Mouse (Mus musculus) neural tube, embryonic 11.5 days (tissue): ENCODE measurements around the gene Gm11020. TPM values are rescaled to one million over a fixed set of nuclear protein-coding genes. Genes with fewer than 3 reads are reported as not detected.
A peak's percentile ranks its signal among the peaks of the same experiment; 100 is the strongest.

Experiments used
- ATAC-seq: fragments of 200-750 bp; cut with Nextera tagmentation; 2 replicates; pipeline ENCODE4 v1.8.0; 2017; ENCODE audit warnings: moderate number of reproducible peaks, mild to moderate bottlenecking, moderate TSS enrichment, moderate library complexity; ENCODE audit not compliant: insufficient read depth, low FRiP score, low TSS enrichment
- DNase-seq: peaks from one replicate; pipeline ENCODE4 v3.0.0-alpha.2; 2015; ENCODE audit warnings: low spot score
- H3K27ac ChIP-seq: fragments of 300-500 bp; sonication (generic); 2 replicates; pipeline ENCODE4 v1.5.1; 2014; ENCODE audit warnings: low read depth, mild to moderate bottlenecking, low read length
- H3K27me3 ChIP-seq: fragments of 300-500 bp; sonication (generic); 2 replicates; pipeline ENCODE4 v1.6.1; 2014; ENCODE audit warnings: mild to moderate bottlenecking, low read length, mixed read lengths; ENCODE audit not compliant: control insufficient read depth, insufficient read depth
- H3K36me3 ChIP-seq: fragments of 300-500 bp; sonication (generic); 2 replicates; pipeline ENCODE4 v1.6.1; 2014; ENCODE audit warnings: mild to moderate bottlenecking, low read length, moderate library complexity, mixed read lengths; ENCODE audit not compliant: control insufficient read depth, insufficient read depth
- H3K4me1 ChIP-seq: fragments of 300-500 bp; sonication (generic); 2 replicates; pipeline ENCODE4 v1.6.1; 2014; ENCODE audit warnings: low read length, mixed read lengths; ENCODE audit not compliant: control insufficient read depth, insufficient read depth
- H3K4me2 ChIP-seq: fragments of 300-500 bp; sonication (generic); 2 replicates; pipeline ENCODE4 v1.6.1; 2014; ENCODE audit warnings: low read depth, mild to moderate bottlenecking, moderate library complexity
- H3K4me3 ChIP-seq: fragments of 300-500 bp; sonication (generic); 2 replicates; pipeline ENCODE4 v1.5.1; 2014; ENCODE audit warnings: low read depth, low read length
- H3K9ac ChIP-seq: fragments of 300-500 bp; sonication (generic); 2 replicates; pipeline ENCODE4 v1.6.1; 2014; ENCODE audit warnings: mild to moderate bottlenecking, low read length
- H3K9me3 ChIP-seq: fragments of 300-500 bp; sonication (generic); 2 replicates; pipeline ENCODE4 v1.6.1; 2016; ENCODE audit warnings: low read length; ENCODE audit not compliant: control insufficient read depth
- WGBS: fragments of 180-500 bp; shearing (Covaris S2); extraction: QIAGEN DNeasy Blood & Tissue Kit; methylation state at CpG from one replicate; pipeline ENCODE4 v1.1.7; 2014; 5-methylcytosine and 5-hydroxymethylcytosine counted together
- polyA plus RNA-seq: library from polyadenylated mRNA; unstranded; fragments of >200 nt; fragmentation: Nextera tagmentation; extraction: Ambion mirVana; gene quantifications from 2 replicates; pipeline ENCODE4 v1.2.1, GENCODE M21; 2014

Gene Gm11020
- polyA plus RNA-seq, 1 experiment from 2014 or later, result not detected

DNA sequence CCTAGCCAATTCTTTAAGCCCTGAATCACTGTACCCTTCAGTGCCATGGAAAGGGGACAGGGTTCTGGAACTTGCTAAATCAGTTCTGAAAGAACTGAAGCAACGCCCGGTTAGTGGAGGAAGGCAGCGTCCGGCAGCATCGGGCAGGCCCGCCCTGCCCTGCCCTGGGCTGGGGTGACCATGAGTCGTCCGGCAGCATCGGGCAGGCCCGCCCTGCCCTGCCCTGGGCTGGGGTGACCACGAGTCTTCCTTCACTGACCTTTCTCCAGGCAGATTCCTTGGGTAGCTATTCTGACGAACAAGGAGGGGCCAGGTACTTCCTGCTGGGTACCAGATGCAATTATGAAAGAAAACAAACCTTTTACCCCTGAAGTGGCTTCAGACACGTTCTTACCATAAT lies 28.7 kb downstream of the Gm11020 start:
- H3K4me1 ChIP-seq, result no peaks in the 10 kb centered on the region
- H3K27me3 ChIP-seq, result no peaks in the 10 kb centered on the region
- H3K27ac ChIP-seq, result no peak overlapping the region
- H3K4me2 ChIP-seq, result no peak overlapping the region
- H3K9me3 ChIP-seq, result no peaks in the 10 kb centered on the region
- 93% methylated on average over 13 of the region's 13 CpGs for WGBS
- H3K9ac ChIP-seq, result no peak overlapping the region
- DNase-seq (no peak), ATAC-seq (no peak)
- no peaks in the 10 kb centered on the region for H3K36me3 ChIP-seq
- H3K4me3 ChIP-seq, result no peak overlapping the region

DNA sequence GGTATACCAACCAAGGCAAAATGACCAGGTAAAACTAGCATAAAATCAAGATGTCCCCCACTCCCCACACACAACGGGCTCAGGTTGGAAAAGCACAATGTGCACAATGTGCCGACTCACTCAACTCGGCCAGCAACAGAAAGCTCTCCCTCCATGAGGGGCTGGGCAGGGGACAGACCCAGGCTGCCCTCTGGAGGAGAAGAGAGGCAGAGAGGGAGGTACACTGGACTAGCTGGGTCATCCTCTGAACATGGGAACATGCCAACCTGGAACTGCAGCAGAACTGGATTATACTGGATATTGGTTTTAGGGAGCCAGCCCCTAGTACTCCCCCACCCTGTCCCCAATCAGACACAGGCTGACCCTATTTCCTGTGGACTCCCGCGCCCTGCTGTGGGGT lies 31.8 kb downstream of the Gm11020 start:
- Histone ChIP-seq H3K27ac (no peak overlapping the region), H3K9me3 (no peaks in the 10 kb centered on the region), H3K9ac (no peak overlapping the region), H3K27me3 (no peaks in the 10 kb centered on the region), H3K4me3 (no peak overlapping the region), H3K4me1 (no peaks in the 10 kb centered on the region), H3K36me3 (0 out of 2 replicates have a peak, but pooled peaks cover 2% of the 10 kb centered on the region), H3K4me2 (no peak overlapping the region)
- DNase-seq (no peak), ATAC-seq (peak; percentile 31; the same call in 1 of the 2 replicates)
- 58% methylated on average over 5 of the region's 5 CpGs for WGBS

DNA sequence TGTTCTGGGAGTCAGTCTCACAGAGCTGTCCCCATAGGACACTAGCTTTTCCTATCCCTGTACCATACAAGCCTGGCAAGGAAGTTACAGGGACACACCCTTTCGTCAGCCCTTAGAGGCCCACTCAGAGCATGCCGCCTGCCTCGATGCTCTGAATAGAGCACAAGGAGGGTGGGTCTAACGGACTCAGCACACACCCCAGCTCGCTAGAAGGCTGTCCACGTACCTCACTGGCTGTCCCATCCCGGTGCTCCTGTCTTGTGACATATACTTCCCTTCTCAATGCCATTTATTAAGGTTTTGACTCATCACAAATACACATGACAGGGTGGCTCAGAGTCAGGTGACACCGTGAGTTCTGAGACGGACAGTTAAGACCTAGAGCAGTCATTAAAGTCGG lies 33.1 kb downstream of the Gm11020 start:
- Histone ChIP-seq H3K27ac (no peak overlapping the region), H3K9me3 (no peaks in the 10 kb centered on the region), H3K36me3 (0 out of 2 replicates have a peak, but pooled peaks cover 2% of the 10 kb centered on the region), H3K4me3 (no peak overlapping the region), H3K27me3 (no peaks in the 10 kb centered on the region), H3K4me2 (no peak overlapping the region), H3K9ac (no peak overlapping the region), H3K4me1 (no peaks in the 10 kb centered on the region)
- WGBS, result 91% methylated on average over 10 of the region's 10 CpGs
- ATAC-seq, result no peak
- DNase-seq, result no peak

DNA sequence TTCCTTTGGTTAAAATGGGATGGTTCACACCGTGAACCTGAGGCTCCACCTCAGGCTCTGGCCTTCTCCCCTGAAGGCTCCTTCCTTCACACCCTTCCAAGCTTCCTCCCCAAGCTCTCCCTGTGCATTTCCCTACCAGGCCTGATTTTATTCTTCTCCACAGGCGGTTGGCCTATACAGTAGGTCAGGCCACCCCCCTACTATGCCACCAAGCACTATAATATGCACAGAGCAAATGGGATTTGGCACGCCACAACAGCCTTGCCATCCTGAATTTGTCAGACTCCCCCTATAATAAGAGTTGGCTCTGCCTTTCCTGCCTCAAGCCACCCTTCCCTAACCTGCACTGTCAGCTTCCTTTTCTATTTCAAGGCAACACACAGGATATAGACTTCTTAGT lies 37.3 kb downstream of the Gm11020 start:
- no peak overlapping the region for H3K9ac ChIP-seq
- H3K4me1 ChIP-seq, result no peaks in the 10 kb centered on the region
- no peaks in the 10 kb centered on the region for H3K27me3 ChIP-seq
- DNase-seq (no peak), ATAC-seq (no peak)
- no peak overlapping the region for H3K27ac ChIP-seq
- H3K4me3 ChIP-seq, result no peak overlapping the region
- 0 out of 2 replicates have a peak, but pooled peaks cover 2% of the 10 kb centered on the region for H3K36me3 ChIP-seq
- H3K9me3 ChIP-seq, result no peaks in the 10 kb centered on the region
- no peak overlapping the region for H3K4me2 ChIP-seq
- 90% methylated on average over 3 of the region's 3 CpGs for WGBS

DNA sequence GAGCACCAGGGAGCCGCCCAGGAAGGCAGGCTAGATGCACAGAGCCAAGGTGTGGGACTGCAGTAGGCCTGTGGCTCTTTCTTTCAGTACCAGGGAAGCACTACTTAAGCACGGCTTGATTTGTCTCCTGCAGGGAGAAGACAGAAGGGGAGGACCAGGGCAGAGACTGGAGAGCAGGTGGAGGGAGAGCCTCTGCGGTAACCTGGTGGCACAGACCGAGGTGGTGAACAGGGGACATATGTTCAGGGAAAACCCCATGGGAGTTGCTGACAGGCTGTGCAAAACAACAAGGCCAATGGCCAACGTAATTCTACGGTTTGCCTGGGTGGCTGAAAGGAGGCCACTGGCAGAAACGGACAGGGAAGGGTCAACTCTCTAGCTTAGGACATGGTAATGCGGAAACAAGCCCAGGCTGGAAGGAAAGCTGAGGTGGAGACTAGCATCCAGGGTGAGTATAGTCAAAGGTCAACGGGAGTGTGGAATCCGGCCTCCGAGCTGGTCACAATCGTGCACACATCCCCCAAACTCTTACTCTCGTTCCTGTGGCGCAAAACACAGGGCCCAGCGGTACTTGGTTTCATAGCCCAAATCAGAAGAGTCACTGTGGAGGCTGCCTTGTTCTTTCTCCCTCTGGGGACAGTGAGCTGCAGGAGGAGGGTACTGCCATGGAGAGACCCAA lies 38.5 kb downstream of the Gm11020 start:
- Histone ChIP-seq H3K4me2 (no peak overlapping the region), H3K9me3 (no peaks in the 10 kb centered on the region), H3K27ac (no peak overlapping the region), H3K36me3 (0 out of 2 replicates have a peak, but pooled peaks cover 2% of the 10 kb centered on the region), H3K27me3 (no peaks in the 10 kb centered on the region), H3K4me3 (no peak overlapping the region), H3K4me1 (no peaks in the 10 kb centered on the region), H3K9ac (no peak overlapping the region)
- ATAC-seq (no peak), DNase-seq (no peak)
- 78% methylated on average over 15 of the region's 15 CpGs for WGBS

DNA sequence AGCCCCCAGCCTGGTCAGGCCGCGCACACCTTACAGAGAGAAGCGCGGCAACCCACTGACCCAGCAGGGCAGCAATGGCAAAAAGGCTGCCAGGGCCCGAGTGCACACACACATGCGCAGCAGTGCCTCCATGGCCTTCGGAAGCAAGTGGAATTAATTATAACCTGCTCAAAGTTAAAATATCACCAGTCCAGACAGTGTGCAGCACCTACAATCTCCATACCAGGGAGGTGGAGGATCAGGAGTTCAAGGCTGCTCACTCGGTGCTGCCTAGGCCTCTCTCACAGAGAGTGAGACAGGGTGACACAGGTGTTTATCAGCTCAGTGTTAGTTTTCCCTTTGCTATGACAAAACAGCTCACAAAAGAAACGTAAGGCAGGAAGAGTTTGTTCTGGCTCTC lies 44.3 kb downstream of the Gm11020 start:
- Histone ChIP-seq H3K36me3 (no peaks in the 10 kb centered on the region), H3K9ac (no peak overlapping the region), H3K27me3 (no peaks in the 10 kb centered on the region), H3K9me3 (no peaks in the 10 kb centered on the region), H3K4me2 (no peak overlapping the region), H3K4me3 (no peak overlapping the region), H3K27ac (no peak overlapping the region), H3K4me1 (no peaks in the 10 kb centered on the region)
- 82% methylated on average over 9 of the region's 9 CpGs for WGBS
- ATAC-seq, result no peak
- DNase-seq, result no peak

DNA sequence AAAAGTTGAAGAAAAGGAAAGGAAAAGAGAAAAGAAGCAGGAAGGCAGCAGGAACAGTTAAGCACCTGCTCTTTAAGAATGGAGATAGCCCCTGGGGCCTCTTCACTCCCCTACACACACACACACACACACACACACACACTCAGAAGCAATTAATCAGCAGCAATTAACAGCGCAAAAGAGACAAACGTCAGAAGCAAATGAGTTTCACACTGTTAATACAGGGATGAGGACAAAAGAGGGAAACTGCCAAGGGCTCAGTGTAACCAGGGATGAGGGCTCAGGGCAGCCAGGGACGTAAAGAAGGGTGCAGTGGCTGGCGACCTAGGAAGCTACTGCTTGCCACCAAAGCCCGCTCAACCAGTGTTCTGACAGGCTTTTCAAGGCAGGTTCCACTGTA lies 46.0 kb downstream of the Gm11020 start:
- no peak overlapping the region for H3K9ac ChIP-seq
- no peak overlapping the region for H3K4me2 ChIP-seq
- no peak overlapping the region for H3K4me3 ChIP-seq
- H3K9me3 ChIP-seq, result no peaks in the 10 kb centered on the region
- DNase-seq (no peak), ATAC-seq (peak; percentile 45; the same call in 1 of the 2 replicates)
- H3K36me3 ChIP-seq, result no peaks in the 10 kb centered on the region
- H3K27me3 ChIP-seq, result no peaks in the 10 kb centered on the region
- 36% methylated on average over 5 of the region's 5 CpGs for WGBS
- no peak overlapping the region for H3K27ac ChIP-seq
- no peaks in the 10 kb centered on the region for H3K4me1 ChIP-seq

DNA sequence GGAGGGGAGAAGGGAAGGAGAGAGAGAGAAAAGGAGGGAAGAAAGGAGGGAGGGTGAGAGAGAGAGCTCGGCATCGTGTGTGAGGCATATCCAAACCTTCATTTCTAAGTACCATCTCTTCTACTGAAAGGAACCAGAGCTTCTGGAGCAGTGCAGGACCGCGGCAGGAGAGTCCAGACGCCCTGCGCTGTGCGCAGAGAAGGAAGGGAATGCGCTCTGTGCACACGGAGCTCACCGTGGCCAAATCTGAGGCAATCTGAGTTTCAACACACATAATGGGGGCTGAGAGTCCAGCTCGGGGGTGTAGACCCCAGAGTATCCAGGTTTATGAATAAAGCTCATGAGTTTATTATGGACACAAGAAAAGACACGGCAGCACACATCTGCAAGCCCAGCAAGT lies 48.2 kb downstream of the Gm11020 start:
- Histone ChIP-seq H3K4me2 (no peak overlapping the region), H3K4me1 (no peaks in the 10 kb centered on the region), H3K27me3 (no peaks in the 10 kb centered on the region), H3K4me3 (no peak overlapping the region), H3K36me3 (no peaks in the 10 kb centered on the region), H3K9me3 (no peaks in the 10 kb centered on the region), H3K27ac (no peak overlapping the region), H3K9ac (no peak overlapping the region; the same call in 1 of the 2 replicates)
- WGBS, result 86% methylated on average over 12 of the region's 12 CpGs
- DNase-seq (no peak), ATAC-seq (no peak)

DNA sequence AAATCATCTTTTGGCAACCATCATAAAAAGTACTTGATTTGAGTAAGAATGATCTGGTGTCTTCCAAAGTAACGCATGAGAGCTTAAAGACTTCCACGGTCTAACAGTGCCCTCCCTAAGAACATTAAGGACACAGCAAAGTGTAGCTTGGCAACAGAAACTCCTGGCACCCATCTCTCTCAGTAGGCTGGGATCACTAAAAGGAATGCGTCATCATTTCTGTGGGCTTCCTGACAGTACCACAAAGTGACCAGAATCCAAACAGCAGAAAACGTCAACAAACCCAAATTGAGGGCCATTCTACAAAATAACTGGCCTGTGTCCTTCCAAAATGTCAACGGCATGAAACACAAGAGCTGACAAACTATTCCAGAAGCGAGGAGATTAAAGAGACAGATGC lies 48.7 kb downstream of the Gm11020 start:
- WGBS, result 77% methylated on average over 6 of the region's 6 CpGs
- no peaks in the 10 kb centered on the region for H3K9me3 ChIP-seq
- H3K4me3 ChIP-seq, result no peak overlapping the region
- H3K27ac ChIP-seq, result no peak overlapping the region
- H3K27me3 ChIP-seq, result no peaks in the 10 kb centered on the region
- H3K4me1 ChIP-seq, result no peaks in the 10 kb centered on the region
- ATAC-seq, result no peak
- DNase-seq, result no peak
- no peak overlapping the region for H3K4me2 ChIP-seq
- no peaks in the 10 kb centered on the region for H3K36me3 ChIP-seq
- H3K9ac ChIP-seq, result no peak overlapping the region
